Mouse (Mus musculus) erythroblast, embryonic 14.5 days (primary cell): ENCODE results near the gene Rhbdf1.

Source experiments
- GATA1 ChIP-seq: IDR thresholded peaks from 2 replicates; pipeline ENCODE4 v1.6.1; 2012; ENCODE audit warnings: low read length, inconsistent platforms, mixed read lengths
- TAL1 ChIP-seq: IDR thresholded peaks from 3 replicates; pipeline ENCODE4 v1.6.1; 2012; ENCODE audit warnings: low read length, inconsistent platforms, mixed read lengths

- TF ChIP-seq TAL1 (no peak), GATA1 (no peak)
Measured at GRCm38 (mm10) chr11:32196727-32197126, 25.4 kb downstream of the Rhbdf1 start.
